Mouse (Mus musculus) E14TG2a.4 (cell line): Measurements from ENCODE around the gene Pygo1.

Experiments
- H3K27me3 ChIP-seq: 2 replicates; pipeline ENCODE4 v1.6.1; 2014; ENCODE audit warnings: low read length, control low read depth; ENCODE audit not compliant: insufficient read depth
- H3K36me3 ChIP-seq: 2 replicates; pipeline ENCODE4 v1.6.1; 2014; ENCODE audit warnings: low read length, control low read depth; ENCODE audit not compliant: insufficient read depth
- H3K4me1 ChIP-seq: replicated peaks from 2 replicates; pipeline ENCODE4 v1.6.1; 2014; ENCODE audit warnings: low read depth, low read length, control low read depth
- H3K4me3 ChIP-seq: replicated peaks from 2 replicates; pipeline ENCODE4 v1.5.1; 2014; ENCODE audit warnings: mild to moderate bottlenecking, low read length
- H3K9me3 ChIP-seq: 2 replicates; pipeline ENCODE4 v1.6.1; 2014; ENCODE audit warnings: low read length, control low read depth
- CTCF ChIP-seq: conservative IDR thresholded peaks from 2 replicates; pipeline ENCODE4 v1.5.1; 2014; ENCODE audit warnings: low read length
- NANOG ChIP-seq: IDR thresholded peaks from 2 replicates; pipeline ENCODE4 v1.6.1; 2014; ENCODE audit warnings: borderline replicate concordance, low read length, mixed read lengths
- POU5F1 ChIP-seq: IDR thresholded peaks from 2 replicates; pipeline ENCODE4 v1.6.1; 2014; ENCODE audit warnings: low read length, borderline replicate concordance

Gene Pygo1

GRCm38 (mm10) chr9:72954746-72955145 is 29.3 kb downstream of the Pygo1 start:
- Histone ChIP-seq H3K27me3 (no peaks in the 10 kb centered on the region), H3K9me3 (no peaks in the 10 kb centered on the region), H3K4me3 (no peak overlapping the region), H3K4me1 (peaks cover 20% of the 10 kb centered on the region), H3K36me3 (no peaks in the 10 kb centered on the region)
- TF ChIP-seq CTCF (peak; percentile 63), POU5F1 (no peak), NANOG (no peak)

- Histone ChIP-seq H3K36me3 (no peaks in the 10 kb centered on the region), H3K4me1 (peaks cover 20% of the 10 kb centered on the region), H3K9me3 (no peaks in the 10 kb centered on the region), H3K27me3 (no peaks in the 10 kb centered on the region), H3K4me3 (no peak overlapping the region)
- TF ChIP-seq POU5F1: no peak
- no peak for TF ChIP-seq NANOG
- peak; percentile 84 for TF ChIP-seq CTCF
Measured at GRCm38 (mm10) chr9:72955546-72955945, 30.1 kb downstream of the Pygo1 start.

GRCm38 (mm10) chr9:72958521-72959450 is 33.3 kb downstream of the Pygo1 start, which contains the start of the genes Dyx1c1 and Gm44503:
TSS of gene Dyx1c1 (plus strand) at chr9:72958785.
TSS of gene Gm44503 (plus strand) at chr9:72958852.
- Histone ChIP-seq H3K36me3 (no peaks in the 10 kb centered on the region), H3K4me1 (peaks cover 51% of the 10 kb centered on the region), H3K27me3 (no peaks in the 10 kb centered on the region), H3K4me3 (peak within 1 kb of the TSS; percentile 90), H3K9me3 (no peaks in the 10 kb centered on the region)
- TF ChIP-seq POU5F1 (no peak), CTCF (no peak), NANOG (no peak)

GRCm38 (mm10) chr9:72961346-72961745 is 35.9 kb downstream of the Pygo1 start:
- Histone ChIP-seq H3K4me3 (0 out of 2 replicates have a peak overlapping the region, but pooled peaks have one; percentile 10), H3K27me3 (no peaks in the 10 kb centered on the region), H3K4me1 (peaks cover 48% of the 10 kb centered on the region), H3K9me3 (no peaks in the 10 kb centered on the region), H3K36me3 (no peaks in the 10 kb centered on the region)
- TF ChIP-seq POU5F1 (no peak), NANOG (no peak)

DNA sequence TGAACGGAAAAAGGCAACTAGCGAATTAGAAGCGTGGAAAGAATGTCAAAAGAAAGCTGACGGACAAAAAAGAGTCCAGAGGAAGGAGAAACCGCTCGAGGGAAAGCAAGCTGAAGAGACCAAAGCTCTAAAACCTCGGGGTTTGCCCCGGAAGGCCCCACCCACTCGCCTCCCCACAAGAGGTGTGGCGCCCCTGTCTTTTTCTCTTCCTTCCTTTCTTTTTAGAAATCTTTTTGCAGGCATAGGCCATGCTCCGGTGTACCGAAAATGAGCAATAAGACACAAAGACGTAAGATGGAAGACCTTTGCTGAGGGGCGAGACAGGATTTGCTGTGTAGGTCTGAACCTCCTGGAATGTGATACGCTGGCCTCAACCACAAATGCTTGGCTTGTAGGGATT is 36.5 kb downstream of the Pygo1 start:
- peaks cover 48% of the 10 kb centered on the region for H3K4me1 ChIP-seq
- peak overlapping the region; percentile 35 for H3K4me3 ChIP-seq
- H3K9me3 ChIP-seq: no peaks in the 10 kb centered on the region
- no peaks in the 10 kb centered on the region for H3K36me3 ChIP-seq
- no peaks in the 10 kb centered on the region for H3K27me3 ChIP-seq
- TF ChIP-seq POU5F1 (no peak), NANOG (no peak), CTCF (no peak)

- H3K27me3 ChIP-seq: no peaks in the 10 kb centered on the region
- peaks cover 20% of the 10 kb centered on the region for H3K4me1 ChIP-seq
- peaks cover 5% of the 10 kb centered on the region; the same call in 1 of the 2 replicates for H3K9me3 ChIP-seq
- no peak overlapping the region for H3K4me3 ChIP-seq
- no peaks in the 10 kb centered on the region for H3K36me3 ChIP-seq
- TF ChIP-seq CTCF (peak; percentile 55), NANOG (no peak)
Measured at GRCm38 (mm10) chr9:72968349-72969061, 43.1 kb downstream of the Pygo1 start.

DNA sequence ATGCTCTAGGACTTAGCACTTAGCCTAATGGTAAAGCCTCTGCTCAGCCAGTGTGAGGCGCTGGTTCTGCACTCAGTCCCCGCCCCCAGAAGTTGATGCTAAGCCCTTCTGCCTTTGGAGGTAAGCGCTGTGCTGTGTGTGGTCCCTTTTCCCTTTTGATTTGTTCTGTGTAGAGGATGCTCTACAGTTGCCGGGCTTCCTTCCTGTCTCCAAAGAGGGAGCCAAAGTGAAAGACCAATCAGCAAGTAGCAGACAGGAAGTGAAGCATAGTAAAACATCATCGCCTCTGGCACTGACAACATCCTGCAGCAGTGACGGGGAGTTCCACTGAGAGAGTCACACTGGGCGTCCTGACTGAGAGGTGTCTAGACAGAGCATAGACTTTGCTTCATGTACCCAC is 44.4 kb downstream of the Pygo1 start:
- peaks cover 5% of the 10 kb centered on the region; the same call in 1 of the 2 replicates for H3K9me3 ChIP-seq
- TF ChIP-seq POU5F1: no peak
- peak; percentile 43 for TF ChIP-seq CTCF
- TF ChIP-seq NANOG: no peak
- peaks cover 23% of the 10 kb centered on the region for H3K4me1 ChIP-seq
- H3K27me3 ChIP-seq: no peaks in the 10 kb centered on the region
- H3K36me3 ChIP-seq: no peaks in the 10 kb centered on the region
- H3K4me3 ChIP-seq: 0 out of 2 replicates have a peak overlapping the region, but pooled peaks have one; percentile 32

GRCm38 (mm10) chr9:72972435-72972834 is 47.0 kb downstream of the Pygo1 start:
- Histone ChIP-seq H3K4me1 (peaks cover 23% of the 10 kb centered on the region), H3K4me3 (no peak overlapping the region), H3K36me3 (no peaks in the 10 kb centered on the region), H3K9me3 (peaks cover 8% of the 10 kb centered on the region; the same call in 1 of the 2 replicates), H3K27me3 (no peaks in the 10 kb centered on the region)
- no peak for TF ChIP-seq CTCF
- no peak for TF ChIP-seq NANOG
- TF ChIP-seq POU5F1: no peak
